Mouse (Mus musculus): ENCODE results near the gene Vsig10.

The Vsig10 gene

GRCm38 (mm10) chr5:117380199-117380598 lies 61.3 kb downstream of the Vsig10 start:
- no peak for DNase-seq (ENCODE audit: low read depth, low spot score)

- DNase-seq (ENCODE audit: low read depth, low spot score) = no peak
These were observed 62.9 kb downstream of the Vsig10 start for GRCm38 (mm10) chr5:117381785-117382184.

DNA sequence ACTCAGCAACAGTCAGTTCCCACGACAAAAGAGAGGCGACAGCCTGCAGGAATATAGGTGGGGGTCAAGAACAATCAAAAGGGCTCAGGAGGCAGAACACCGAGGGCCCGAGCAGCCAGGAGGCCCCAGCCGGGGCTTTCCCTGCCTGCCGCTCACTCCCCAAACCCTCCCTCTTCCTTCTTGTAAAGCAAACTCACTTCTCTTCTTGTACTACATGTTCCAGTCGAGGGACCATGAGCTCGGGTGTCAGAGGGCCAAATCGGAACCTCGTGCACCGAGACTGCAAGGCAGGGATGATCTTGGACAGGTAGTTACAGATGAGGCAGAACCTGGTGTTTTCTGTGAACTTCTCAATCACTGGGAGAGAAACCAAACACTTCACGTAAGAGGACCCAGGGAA lies 64.3 kb downstream of the Vsig10 start:
- no peak for DNase-seq (ENCODE audit: low read depth, low spot score)

- peak; percentile 40 for DNase-seq (ENCODE audit: low read depth, low spot score)
These were observed 69.4 kb downstream of the Vsig10 start for GRCm38 (mm10) chr5:117388296-117388751.

- DNase-seq (ENCODE audit: low read depth, low spot score) = peak; percentile 96
These were observed 70.0 kb downstream of the Vsig10 start, which contains the start of gene Rfc5 for GRCm38 (mm10) chr5:117388877-117389276. Rfc5 (minus strand) TSS chr5:117389047.

DNA sequence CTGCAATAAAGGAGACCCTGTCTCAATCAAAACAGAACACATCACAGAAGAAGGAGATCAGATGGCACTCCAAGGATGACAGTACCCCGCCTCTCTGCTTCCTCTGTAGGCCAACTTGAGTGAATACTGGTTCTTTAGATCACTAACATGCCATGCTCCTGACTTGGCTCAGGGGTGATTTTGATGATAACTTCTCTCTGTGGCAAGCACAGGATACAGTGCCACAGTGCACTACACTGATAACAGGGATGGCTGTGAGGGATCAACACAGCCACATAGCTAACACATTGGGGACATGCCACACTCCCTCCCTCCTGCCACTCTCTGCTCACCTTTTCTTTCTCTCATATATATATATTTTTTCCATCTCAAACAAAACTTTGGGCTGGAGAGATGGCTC lies 72.0 kb downstream of the Vsig10 start:
- DNase-seq (ENCODE audit: low read depth, low spot score) = no peak

DNA sequence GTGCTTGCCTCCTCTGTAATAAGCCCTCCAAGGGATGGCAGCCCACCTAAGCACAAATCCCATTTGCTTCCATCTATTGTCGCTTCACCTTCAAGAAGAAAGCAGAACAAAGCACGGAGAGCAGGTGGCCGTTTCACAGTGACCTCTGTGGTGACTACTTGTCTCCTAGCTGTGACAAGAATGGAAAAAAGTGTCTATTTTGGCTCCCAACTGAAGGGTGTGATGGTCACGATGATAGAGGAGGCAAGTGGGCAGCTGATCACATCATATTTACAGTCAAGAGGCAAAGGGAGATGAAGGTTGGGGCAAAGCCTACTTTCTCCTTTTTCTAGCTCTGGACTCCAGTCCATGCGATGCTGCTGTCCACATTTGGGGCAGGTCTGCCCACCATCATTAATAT lies 77.0 kb downstream of the Vsig10 start:
- DNase-seq (ENCODE audit: low read depth, low spot score) = no peak

DNA sequence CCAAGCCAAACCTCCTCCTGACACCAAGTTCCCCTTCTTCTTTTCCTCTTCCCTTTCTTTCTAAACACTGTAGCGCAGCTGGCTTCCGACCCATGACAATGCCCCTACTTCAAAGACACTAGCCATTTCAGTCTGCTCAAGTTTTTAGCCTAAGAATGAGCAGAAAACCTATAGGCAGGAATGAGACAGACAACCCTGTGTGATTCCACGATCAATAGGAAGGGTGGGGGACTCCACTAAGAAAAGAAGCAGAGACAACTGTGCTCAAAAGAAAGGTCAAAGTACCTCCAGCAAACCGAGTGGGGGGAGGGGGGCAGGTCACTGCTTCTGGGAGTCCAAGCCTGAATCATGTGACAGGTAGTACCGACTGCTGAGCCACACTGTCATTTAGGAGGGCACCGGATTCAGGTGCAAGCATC lies 77.7 kb downstream of the Vsig10 start:
- no peak for DNase-seq (ENCODE audit: low read depth, low spot score)

DNA sequence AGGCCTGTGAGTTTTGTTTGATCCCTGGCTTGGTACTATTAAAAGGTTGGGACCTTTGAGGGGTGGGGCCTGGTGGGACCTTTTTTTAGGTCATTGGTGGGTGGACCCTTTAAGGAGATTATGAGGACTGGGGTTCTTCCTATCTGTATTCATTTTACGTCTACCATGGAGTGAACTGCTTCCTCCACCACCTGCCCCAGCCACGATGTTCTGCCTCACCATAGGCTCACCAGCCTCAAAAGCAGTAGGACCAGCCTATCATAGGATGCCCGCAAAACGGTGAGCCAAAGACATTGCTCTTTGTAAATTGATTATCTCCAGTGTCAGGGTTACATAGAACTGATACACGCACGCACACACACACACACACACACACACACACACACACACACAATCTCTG lies 78.5 kb downstream of the Vsig10 start:
- DNase-seq (ENCODE audit: low read depth, low spot score) = no peak

- no peak for DNase-seq (ENCODE audit: low read depth, low spot score)
These were observed 79.2 kb downstream of the Vsig10 start for GRCm38 (mm10) chr5:117398007-117398550.

DNA sequence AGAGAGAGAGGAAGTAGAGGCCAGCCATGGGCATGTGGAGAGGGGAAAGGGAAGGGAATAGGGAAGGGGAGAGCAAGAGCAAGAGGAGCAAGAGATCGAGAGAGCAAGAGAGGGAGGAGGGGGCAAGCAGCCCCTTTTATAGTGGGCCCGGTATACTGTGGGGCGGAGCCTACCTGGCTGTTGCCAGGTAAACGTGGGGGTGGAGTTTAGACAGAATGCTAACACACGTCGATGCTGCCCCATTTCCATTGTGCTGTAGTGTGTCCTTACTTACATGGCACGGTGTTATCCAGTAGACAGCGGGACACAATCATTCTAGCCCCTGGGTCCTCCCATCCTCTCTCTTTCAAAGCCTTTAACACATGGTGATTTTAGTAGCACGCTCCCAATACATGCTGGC lies 80.4 kb downstream of the Vsig10 start:
- DNase-seq (ENCODE audit: low read depth, low spot score) = no peak

- no peak for DNase-seq (ENCODE audit: low read depth, low spot score)
These were observed 84.7 kb downstream of the Vsig10 start for GRCm38 (mm10) chr5:117403609-117404008.

Measured in embryo, embryonic 11.5 days (tissue).